Mouse (Mus musculus) adrenal gland, adult 18-20 months (tissue): ENCODE measurements around the gene Zfp872. TPM values are rescaled to one million over a fixed set of nuclear protein-coding genes. Genes with fewer than 3 reads are reported as not detected.
"Not testable (repeated sequence)": the region's sequence is repeated elsewhere in the genome, so short reads cannot be mapped to it uniquely, and the experiment has no call there.

Experiments used
- DNase-seq, 2 experiments: peaks; one replicate each; pipeline ENCODE4 v3.0.0; 2021 to 2022; ENCODE audit warnings: low spot score in 2 of 2
- total RNA-seq, 2 experiments: library from RNA; stranded (reverse); gene quantifications; 1 replicate in 1 of 2; 2 replicates in 1 of 2; pipeline ENCODE4 v1.2.3; 2021

The Zfp872 gene
- total RNA-seq, 2 experiments from 2014 or later = 1.8 to 2.0 TPM

GRCm38 (mm10) chr9:22167751-22168150 is 20.1 kb upstream of the Zfp872 start:
- DNase-seq = no peak

DNA sequence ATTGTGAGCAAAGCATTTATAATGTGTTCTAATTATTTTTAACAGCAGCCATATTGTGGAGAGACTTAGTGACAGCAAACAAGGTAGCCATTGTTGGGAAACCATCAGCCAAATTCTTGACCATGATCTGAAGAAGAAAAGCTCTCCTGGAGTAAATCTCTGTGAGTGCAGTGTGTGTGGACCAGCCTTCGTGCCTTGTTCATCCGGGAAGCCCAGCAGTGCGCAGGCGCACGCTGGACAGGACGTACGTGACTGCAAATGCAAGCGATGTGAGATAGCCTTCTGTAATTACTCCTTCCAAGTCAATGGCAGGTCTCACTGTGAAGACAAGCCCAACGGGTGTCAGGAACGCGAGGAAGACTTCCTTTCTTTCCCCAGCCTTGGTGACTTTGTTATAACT is 18.6 kb upstream of the Zfp872 start:
- DNase-seq = no peak

DNA sequence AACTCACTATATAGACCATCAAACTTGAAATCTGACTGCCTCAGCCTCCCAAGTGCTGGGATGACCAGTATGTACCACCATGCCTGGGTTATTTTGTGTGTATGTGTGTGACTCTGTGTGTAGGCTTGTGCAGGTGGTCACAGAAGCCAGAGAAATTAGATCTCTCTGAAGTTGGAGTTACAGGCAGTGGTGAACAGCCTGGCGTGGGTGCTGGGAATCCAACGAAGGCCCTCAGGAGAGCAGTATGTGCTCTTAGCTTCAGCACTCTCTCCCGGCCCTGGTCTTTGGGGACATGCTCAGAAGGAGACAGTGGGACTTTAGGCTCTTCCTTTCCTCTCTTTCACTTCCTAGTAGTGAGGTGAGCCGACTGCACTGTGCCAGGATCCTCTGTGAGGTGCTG is 15.6 kb upstream of the Zfp872 start:
- no peak for DNase-seq

- no peak for DNase-seq
Observed at GRCm38 (mm10) chr9:22196412-22196811, 8.5 kb downstream of the Zfp872 start.

DNA sequence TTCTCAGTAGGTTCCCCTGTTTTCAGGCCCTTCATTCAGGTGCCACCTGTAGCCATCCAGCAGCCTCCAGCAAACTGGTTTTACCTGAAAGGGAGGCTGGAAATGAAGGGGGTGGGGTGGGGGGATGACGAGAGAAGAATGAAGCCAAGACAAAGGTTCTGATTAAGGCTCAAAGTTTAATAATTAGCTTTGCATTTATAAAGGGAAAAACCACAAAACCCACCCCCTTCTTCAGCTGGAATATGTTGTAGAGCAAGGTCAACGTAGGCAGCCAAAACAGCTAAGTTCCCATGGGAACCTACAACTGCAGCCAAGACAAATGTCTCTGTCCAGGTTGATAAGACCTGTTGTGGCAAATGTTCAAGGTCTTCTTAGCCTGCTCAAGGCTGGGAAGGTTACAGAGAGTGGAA is 25.9 kb downstream of the Zfp872 start:
- no peak for DNase-seq

- DNase-seq = no peak
Observed at GRCm38 (mm10) chr9:22214549-22214948, 26.7 kb downstream of the Zfp872 start.

DNA sequence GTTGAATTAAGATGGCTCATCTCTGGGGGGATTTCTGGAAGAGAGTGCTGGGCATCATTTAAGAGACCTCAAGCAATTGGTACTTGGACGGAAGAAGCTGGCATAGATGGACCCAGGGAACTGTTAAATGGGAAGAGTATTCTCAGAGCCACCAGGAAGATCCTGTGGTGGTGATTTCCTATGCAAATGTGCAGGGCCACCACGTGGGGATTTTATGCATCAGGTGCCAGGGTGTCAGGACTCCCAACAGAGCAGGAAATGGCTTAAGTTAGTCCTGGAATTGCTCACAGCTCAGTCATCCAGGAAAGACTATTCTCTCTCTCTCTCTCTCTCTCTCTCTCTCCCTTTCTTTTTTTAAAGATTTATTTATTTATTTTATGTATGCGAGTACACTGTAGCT is 28.8 kb downstream of the Zfp872 start:
- DNase-seq = no peak

- DNase-seq = no peak
Observed at GRCm38 (mm10) chr9:22217858-22218493, 30.1 kb downstream of the Zfp872 start.

DNA sequence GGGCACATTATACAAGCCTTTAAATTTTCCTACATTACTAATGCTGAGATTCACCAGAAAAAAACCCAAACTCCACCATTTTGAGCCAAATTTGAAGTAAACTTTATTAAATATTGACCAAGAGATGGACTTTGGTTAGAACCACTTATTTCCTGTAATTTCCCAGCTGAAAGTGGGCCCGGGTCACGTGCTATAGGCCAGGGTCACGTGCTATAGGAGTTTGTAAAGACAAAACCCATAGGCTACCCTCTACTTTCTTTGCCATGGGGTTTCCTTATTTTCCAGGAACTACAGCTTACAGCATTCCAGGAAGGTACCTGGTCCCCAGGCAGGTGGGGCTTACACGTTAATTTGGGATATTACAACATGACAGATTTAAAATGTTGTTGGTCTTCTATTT is 36.2 kb downstream of the Zfp872 start:
- no peak for DNase-seq

- DNase-seq = no peak
Observed at GRCm38 (mm10) chr9:22224536-22225503, 36.9 kb downstream of the Zfp872 start.

GRCm38 (mm10) chr9:22225581-22226388 is 37.9 kb downstream of the Zfp872 start, which contains the start of gene Zfp809:
TSS of gene Zfp809 (plus strand) at chr9:22225714.
- peak; percentile 98 to 100 for DNase-seq

DNA sequence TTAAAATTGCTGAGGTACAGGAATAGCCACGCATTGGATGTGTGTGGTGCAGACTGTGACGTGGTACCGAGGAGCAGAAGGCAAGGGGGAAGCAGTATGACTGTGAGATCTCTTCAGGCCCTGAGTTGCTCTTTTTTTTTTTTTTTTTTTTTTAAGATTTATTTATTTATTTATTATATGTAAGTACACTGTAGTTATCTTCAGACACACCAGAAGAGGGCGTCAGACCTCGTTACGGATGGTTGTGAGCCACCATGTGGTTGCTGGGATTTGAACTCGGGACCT is 38.4 kb downstream of the Zfp872 start:
- DNase-seq = not testable (repeated sequence)

GRCm38 (mm10) chr9:22226846-22227245 is 39.0 kb downstream of the Zfp872 start:
- DNase-seq = peak in 1 of 2 experiments; percentile 36

- DNase-seq = no peak
Observed at GRCm38 (mm10) chr9:22229386-22230026, 41.6 kb downstream of the Zfp872 start.

DNA sequence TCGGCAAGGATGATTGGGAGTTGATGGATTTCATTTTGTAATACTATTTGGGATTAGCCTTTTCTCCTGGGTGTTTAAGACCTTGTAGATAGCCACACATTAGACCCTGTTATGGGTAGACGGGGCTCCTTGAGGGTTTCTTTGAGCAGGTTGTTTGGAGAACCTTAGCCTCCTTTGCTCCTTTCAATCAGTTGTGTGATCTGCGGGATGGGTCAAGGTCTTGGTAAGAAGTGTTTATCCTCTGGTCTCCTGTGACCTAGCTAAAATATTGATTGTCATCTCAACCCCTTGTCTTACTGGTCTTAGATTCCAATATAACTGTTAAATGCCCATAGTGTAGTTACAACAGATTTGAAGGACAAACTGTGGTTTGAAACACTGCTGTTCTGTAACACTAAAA is 42.2 kb downstream of the Zfp872 start:
- no peak for DNase-seq

GRCm38 (mm10) chr9:22230556-22230955 is 42.7 kb downstream of the Zfp872 start:
- no peak for DNase-seq

- no peak for DNase-seq
Observed at GRCm38 (mm10) chr9:22240001-22240400, 52.1 kb downstream of the Zfp872 start.

DNA sequence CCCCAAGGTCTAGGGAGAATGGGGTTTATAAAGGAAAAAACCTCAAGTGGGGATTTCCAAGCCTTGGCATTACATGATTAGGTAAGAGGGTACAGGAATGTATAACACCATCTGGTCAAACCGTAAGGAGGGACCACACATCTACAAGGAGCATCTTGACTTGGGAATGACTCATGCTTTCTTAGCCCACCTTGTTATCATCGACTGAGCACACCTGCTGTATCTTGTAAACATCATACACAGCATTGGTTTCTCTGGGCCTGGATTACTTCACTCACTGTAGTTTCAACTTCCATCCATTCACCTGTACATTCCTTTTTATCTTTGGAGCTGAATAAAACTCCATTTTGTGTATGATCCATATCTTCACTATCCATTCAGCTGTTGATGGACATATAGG is 56.4 kb downstream of the Zfp872 start:
- DNase-seq = no peak
